Mouse (Mus musculus) cortical plate, adult 2 months (tissue): Measurements from ENCODE around the gene Mta1. TPM values are rescaled to one million over a fixed set of nuclear protein-coding genes. Genes with fewer than 3 reads are reported as not detected.

Experiments
- H3K27ac ChIP-seq: fragments of 200-500 bp; 2 replicates; pipeline ENCODE4 v1.5.1; 2012; ENCODE audit warnings: low read length, control low read depth, inconsistent platforms; ENCODE audit not compliant: insufficient read depth
- H3K4me1 ChIP-seq: fragments of 200-500 bp; 2 replicates; pipeline ENCODE4 v1.6.1; 2011; ENCODE audit warnings: low read length; ENCODE audit not compliant: control insufficient read depth, insufficient read depth
- H3K4me3 ChIP-seq: fragments of 200-500 bp; 2 replicates; pipeline ENCODE4 v1.5.1; 2011; ENCODE audit warnings: mild to moderate bottlenecking, low read length, control low read depth; ENCODE audit not compliant: insufficient read depth
- CTCF ChIP-seq: fragments of 200-500 bp; IDR thresholded peaks from 2 replicates; pipeline ENCODE4 v1.5.1; 2011; ENCODE audit warnings: mild to moderate bottlenecking, control low read depth, low read length; ENCODE audit not compliant: insufficient read depth; ENCODE audit errors: extremely low read depth
- POLR2A ChIP-seq: fragments of 200-500 bp; IDR thresholded peaks from 2 replicates; pipeline ENCODE4 v1.6.1; 2011; ENCODE audit warnings: mild to moderate bottlenecking, low read length, control low read depth; ENCODE audit not compliant: insufficient read depth; ENCODE audit errors: extremely low read depth
- polyA plus RNA-seq: library from polyadenylated mRNA; depleted of rRNA; stranded (reverse); fragments of >200 nt; gene quantifications from 2 replicates; pipeline ENCODE4 v1.2.3, GENCODE M21; 2012

Mta1 gene
- polyA plus RNA-seq, 1 experiment = 68.7 TPM

- peak overlapping the region; percentile 93; the same call in 1 of the 2 replicates for H3K4me3 ChIP-seq
- H3K4me1 ChIP-seq = peaks cover 8% of the 10 kb centered on the region
- TF ChIP-seq POLR2A (no peak), CTCF (no peak)
- H3K27ac ChIP-seq = peak overlapping the region; percentile 72
Observed at GRCm38 (mm10) chr12:113138901-113139864, 41.1 kb downstream of the Mta1 start.

GRCm38 (mm10) chr12:113139908-113140615 is 42.0 kb downstream of the Mta1 start, which contains the start of gene Crip2:
Gene Crip2 (plus strand): TSS chr12:113140236.
- peak; percentile 58; the same call in 1 of the 2 replicates for TF ChIP-seq POLR2A
- no peak for TF ChIP-seq CTCF
- peak within 1 kb of the TSS; percentile 89 for H3K27ac ChIP-seq
- peak within 1 kb of the TSS; percentile 93 for H3K4me3 ChIP-seq
- H3K4me1 ChIP-seq = peaks cover 8% of the 10 kb centered on the region

GRCm38 (mm10) chr12:113140616-113141411 is 42.7 kb downstream of the Mta1 start:
- peak overlapping the region; percentile 63 for H3K27ac ChIP-seq
- peak overlapping the region; percentile 93 for H3K4me3 ChIP-seq
- TF ChIP-seq POLR2A (no peak), CTCF (no peak)
- H3K4me1 ChIP-seq = peaks cover 8% of the 10 kb centered on the region

- TF ChIP-seq CTCF (no peak), POLR2A (no peak)
- Histone ChIP-seq H3K4me3 (peak overlapping the region; percentile 93), H3K4me1 (peaks cover 8% of the 10 kb centered on the region), H3K27ac (peak overlapping the region; percentile 63)
Observed at GRCm38 (mm10) chr12:113141531-113141973, 43.5 kb downstream of the Mta1 start.

- TF ChIP-seq POLR2A = no peak
- no peak for TF ChIP-seq CTCF
- Histone ChIP-seq H3K27ac (peak overlapping the region; percentile 85), H3K4me3 (peak overlapping the region; percentile 93), H3K4me1 (peaks cover 10% of the 10 kb centered on the region)
Observed at GRCm38 (mm10) chr12:113142021-113142975, 44.2 kb downstream of the Mta1 start.

- Histone ChIP-seq H3K27ac (peak overlapping the region; percentile 85), H3K4me3 (peak overlapping the region; percentile 93; the same call in 1 of the 2 replicates), H3K4me1 (peaks cover 10% of the 10 kb centered on the region)
- no peak for TF ChIP-seq CTCF
- TF ChIP-seq POLR2A = no peak
Observed at GRCm38 (mm10) chr12:113143164-113143563, 45.1 kb downstream of the Mta1 start.

- H3K27ac ChIP-seq = no peak overlapping the region
- no peak overlapping the region for H3K4me3 ChIP-seq
- TF ChIP-seq CTCF (peak; percentile 68), POLR2A (no peak)
- H3K4me1 ChIP-seq = peaks cover 7% of the 10 kb centered on the region
Observed at GRCm38 (mm10) chr12:113144001-113144756, 46.1 kb downstream of the Mta1 start.
